Mouse (Mus musculus) gastrocnemius, postnatal 4 days (tissue): ENCODE data around the gene Gm3336. TPM values are rescaled to one million over a fixed set of nuclear protein-coding genes. Genes with fewer than 3 reads are reported as not detected.

ENCODE experiments used
- DNase-seq, 2 experiments: peaks; one replicate each; pipeline ENCODE4 v3.0.0; 2021 to 2022; ENCODE audit warnings: low spot score in 2 of 2, mixed read lengths in 2 of 2
- total RNA-seq, 2 experiments: library from RNA; stranded (reverse); gene quantifications; 2 replicates each; pipeline ENCODE4 v1.2.3; 2021

The Gm3336 gene
- total RNA-seq, 2 experiments from 2014 or later: not detected

- peak in 1 of 2 experiments; percentile 48 for DNase-seq
Measured at GRCm38 (mm10) chr8:70695318-70696018, 22.9 kb upstream of the Gm3336 start.

- peak in 1 of 2 experiments; percentile 71 for DNase-seq
Measured at GRCm38 (mm10) chr8:70696019-70696885, 22.1 kb upstream of the Gm3336 start.

- DNase-seq: no peak
Measured at GRCm38 (mm10) chr8:70696946-70697345, 21.4 kb upstream of the Gm3336 start.

- no peak for DNase-seq
Measured at GRCm38 (mm10) chr8:70697366-70698250, 20.7 kb upstream of the Gm3336 start.

- DNase-seq: peak; percentile 100
Measured at GRCm38 (mm10) chr8:70698310-70699109, 19.8 kb upstream of the Gm3336 start, which contains the start of gene Jund. Gene Jund (plus strand): TSS chr8:70698949.

- DNase-seq: peak in 1 of 2 experiments; percentile 73
Measured at GRCm38 (mm10) chr8:70699116-70699833, 19.1 kb upstream of the Gm3336 start.

GRCm38 (mm10) chr8:70699834-70700554 lies 18.3 kb upstream of the Gm3336 start:
- DNase-seq: peak; percentile 73 to 83

GRCm38 (mm10) chr8:70700555-70700922 lies 17.8 kb upstream of the Gm3336 start:
- peak; percentile 82 to 87 for DNase-seq

GRCm38 (mm10) chr8:70701048-70701981 lies 17.0 kb upstream of the Gm3336 start:
- DNase-seq: no peak

GRCm38 (mm10) chr8:70701982-70702841 lies 16.1 kb upstream of the Gm3336 start:
- no peak for DNase-seq

GRCm38 (mm10) chr8:70702842-70703182 lies 15.5 kb upstream of the Gm3336 start:
- peak; percentile 59 to 81 for DNase-seq

- DNase-seq: no peak
Measured at GRCm38 (mm10) chr8:70703287-70703686, 15.1 kb upstream of the Gm3336 start, which contains the start of gene Iqcn. Gene Iqcn (plus strand): TSS chr8:70703457.

GRCm38 (mm10) chr8:70708281-70708680 lies 10.1 kb upstream of the Gm3336 start:
- no peak for DNase-seq

GRCm38 (mm10) chr8:70709794-70710193 lies 8.5 kb upstream of the Gm3336 start:
- DNase-seq: no peak

GRCm38 (mm10) chr8:70710296-70710695 lies 8.0 kb upstream of the Gm3336 start:
- DNase-seq: peak in 1 of 2 experiments; percentile 76

GRCm38 (mm10) chr8:70711041-70711440 lies 7.3 kb upstream of the Gm3336 start:
- DNase-seq: no peak

- no peak for DNase-seq
Measured at GRCm38 (mm10) chr8:70713991-70714390, 4.4 kb upstream of the Gm3336 start.
